9 mouse cellular contexts compared by ENCODE assay signal in the genomic region with DNA sequence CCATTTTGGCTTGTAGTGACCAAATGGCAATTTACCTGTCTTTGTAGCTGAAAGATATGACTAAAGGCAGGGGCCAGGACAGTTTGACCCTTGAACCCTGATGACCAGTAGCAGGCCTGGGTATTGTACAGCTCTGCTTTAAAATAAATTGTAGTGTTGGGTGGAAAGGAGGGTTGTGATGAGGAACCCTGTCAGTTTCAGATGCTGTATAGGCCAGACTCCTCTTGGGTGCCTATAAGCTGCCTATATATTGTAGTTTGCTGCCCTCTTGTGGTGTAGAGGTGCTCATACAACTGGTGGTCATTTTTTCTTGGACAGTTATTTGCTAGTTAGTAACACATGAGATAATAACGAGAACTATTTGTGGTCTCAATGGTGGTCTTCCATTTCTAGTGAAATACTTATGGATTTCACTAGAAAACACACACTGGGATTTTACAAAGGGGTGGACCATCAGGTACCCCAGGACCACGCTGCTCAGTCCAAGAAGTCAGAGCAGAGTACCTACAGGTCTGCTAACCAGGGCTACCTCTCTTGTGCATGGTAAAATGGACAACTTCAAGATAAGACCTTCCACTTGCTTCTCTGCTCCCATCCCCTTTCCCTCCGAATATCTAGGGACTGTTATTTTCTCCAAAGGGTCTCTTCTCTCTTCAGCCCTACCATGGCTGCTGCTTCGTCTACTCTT. TPM values are rescaled to one million over a fixed set of nuclear protein-coding genes. Genes with fewer than 3 reads are reported as not detected.
DNase-seq lines count a peak whose midpoint lies in the region; ATAC-seq and TF ChIP-seq lines count a peak whose summit lies in the region.
"Had no signal": no experiment of that assay in that cellular context is flagged by ENCODE, and none has a peak within 500 bp of the region (broad histone marks: within the 10 kb centered on the region; RNA-seq: fewer than 3 reads in every experiment).

No protein-coding gene starts in this region.

- 50% methylated on average over 4 of the region's 4 CpGs for WGBS in embryonic facial prominence, embryonic 14.5 days
- 51% methylated on average over 4 of the region's 4 CpGs for WGBS in large intestine, adult 2 months
- 47% methylated on average over 4 of the region's 4 CpGs for WGBS in lung, postnatal 0 days

- in situ Hi-C loops in ES-E14 (cut with MboI; ENCODE audit: low sequenced_read_pairs in 2 of 2, unreplicated experiment in 2 of 2): no loop called here

- ATAC-seq in embryonic facial prominence, embryonic 14.5 days (ENCODE audit: low read depth): peak; percentile 84
- ATAC-seq in hematopoietic stem cell, adult 5-6 weeks (replicated peaks in 1 of 2; ENCODE audit: insufficient read depth in 1 of 2, low FRiP score in 2 of 2, low TSS enrichment in 1 of 2, low read depth in 1 of 2, poor library complexity in 2 of 2, severe bottlenecking in 2 of 2): peak; percentile 72 to 76
- ATAC-seq in lung, postnatal 0 days: peak; percentile 44

- TF ChIP-seq POLR2A in brain, embryonic 14.5 days (IDR thresholded peaks at IDR 0.05; ENCODE audit: borderline replicate concordance, extremely low read depth, insufficient read depth, insufficient read length, poor library complexity, severe bottlenecking): no peak

- no peaks in the 10 kb centered on the region for H3K27me3 ChIP-seq in embryonic facial prominence, embryonic 14.5 days (replicated peaks; ENCODE audit: control insufficient read depth, insufficient read depth, low read length)
- H3K27me3 ChIP-seq in lung, postnatal 0 days (replicated peaks; ENCODE audit: insufficient read depth, low read length): no peaks in the 10 kb centered on the region
- H3K27me3 ChIP-seq: heart, embryonic 13.5 days had no signal

- peak; percentile 58 for DNase-seq in ES-E14 (ENCODE audit: low read depth, low spot score)
- peak; percentile 86 for DNase-seq in brain, embryonic 14.5 days (ENCODE audit: low read depth)
- DNase-seq in embryonic facial prominence, embryonic 14.5 days (ENCODE audit: low spot score): peak; percentile 90
- DNase-seq in large intestine, adult 2 months (ENCODE audit: low read depth, low spot score): peak; percentile 31
- DNase-seq in lung, postnatal 0 days (ENCODE audit: low spot score): peak; percentile 91
- peak; percentile 84 for DNase-seq in retina, postnatal 1 day
- DNase-seq in gastrocnemius, postnatal 10 days: no peak

- peaks cover 2% of the 10 kb centered on the region for H3K36me3 ChIP-seq in ES-E14 (ENCODE audit: control insufficient read depth, insufficient read depth, low read length, poor library complexity, severe bottlenecking)
- peaks cover 13% of the 10 kb centered on the region; the same call in 1 of the 2 replicates for H3K36me3 ChIP-seq in embryonic facial prominence, embryonic 14.5 days (ENCODE audit: control insufficient read depth, insufficient read depth, low read length)
- 0 out of 2 replicates have a peak, but pooled peaks cover 7% of the 10 kb centered on the region for H3K36me3 ChIP-seq in lung, postnatal 0 days (ENCODE audit: insufficient read depth, low read length)

- no peaks in the 10 kb centered on the region for H3K9me3 ChIP-seq in ES-E14 (ENCODE audit: control insufficient read depth, insufficient read depth, low read depth, low read length)
- no peaks in the 10 kb centered on the region for H3K9me3 ChIP-seq in embryonic facial prominence, embryonic 14.5 days (ENCODE audit: control insufficient read depth, low read length)
- H3K9me3 ChIP-seq in lung, postnatal 0 days (ENCODE audit: low read length): no peaks in the 10 kb centered on the region
- H3K9me3 ChIP-seq: heart, embryonic 13.5 days had no signal

- no peak for TF ChIP-seq EP300 in lung, postnatal 0 days (IDR thresholded peaks at IDR 0.05)

- peak; percentile 75; the same call in 1 of the 2 replicates for TF ChIP-seq CTCF in brain, embryonic 14.5 days (IDR thresholded peaks at IDR 0.05; ENCODE audit: borderline replicate concordance, extremely low read depth, insufficient read depth, insufficient read length)
- TF ChIP-seq CTCF in lung, postnatal 0 days (IDR thresholded peaks at IDR 0.05): peak; percentile 93

- H3K4me2 ChIP-seq in embryonic facial prominence, embryonic 14.5 days (ENCODE audit: low read depth, low read length): no peak overlapping the region
- H3K4me2 ChIP-seq in lung, postnatal 0 days (replicated peaks; ENCODE audit: low read depth, low read length): no peak overlapping the region
- H3K4me2 ChIP-seq: heart, embryonic 13.5 days had no signal

- no peak overlapping the region for H3K27ac ChIP-seq in ES-E14 (ENCODE audit: insufficient read depth, low read depth, low read length, poor library complexity, severe bottlenecking)
- no peak overlapping the region for H3K27ac ChIP-seq in embryonic facial prominence, embryonic 14.5 days (replicated peaks; ENCODE audit: low read depth, low read length)
- H3K27ac ChIP-seq in lung, postnatal 0 days (ENCODE audit: low read length): no peak overlapping the region
- H3K27ac ChIP-seq: heart, embryonic 13.5 days had no signal

- no peak overlapping the region for H3K4me3 ChIP-seq in ES-E14 (ENCODE audit: insufficient read depth in 1 of 2, low read depth in 1 of 2, low read length in 2 of 2, poor library complexity in 1 of 2, severe bottlenecking in 1 of 2)
- no peak overlapping the region for H3K4me3 ChIP-seq in embryonic facial prominence, embryonic 14.5 days (ENCODE audit: low read depth, low read length)
- H3K4me3 ChIP-seq in lung, postnatal 0 days (ENCODE audit: low read depth, low read length): no peak overlapping the region
- H3K4me3 ChIP-seq: heart, embryonic 13.5 days had no signal

- H3K9ac ChIP-seq in ES-E14 (ENCODE audit: insufficient read depth, low read depth, low read length, poor library complexity, severe bottlenecking): no peak overlapping the region
- H3K9ac ChIP-seq in embryonic facial prominence, embryonic 14.5 days (ENCODE audit: low read depth, low read length): no peak overlapping the region
- H3K9ac ChIP-seq in lung, postnatal 0 days (replicated peaks; ENCODE audit: low read depth): no peak overlapping the region
- H3K9ac ChIP-seq: heart, embryonic 13.5 days had no signal

- peaks cover 5 to 14% of the 10 kb centered on the region in 2 experiments; a peak in 1 of 4 replicates for H3K4me1 ChIP-seq in ES-E14 (ENCODE audit: control insufficient read depth in 2 of 2, insufficient read depth in 2 of 2, low read length in 2 of 2, poor library complexity in 1 of 2)
- H3K4me1 ChIP-seq in embryonic facial prominence, embryonic 14.5 days (ENCODE audit: control insufficient read depth, insufficient read depth, low read length): peaks cover 23% of the 10 kb centered on the region
- peaks cover 17% of the 10 kb centered on the region; the same call in 1 of the 2 replicates for H3K4me1 ChIP-seq in lung, postnatal 0 days (ENCODE audit: insufficient read depth, low read depth, low read length)

TF ChIP-seq in ES-E14, 5 proteins besides CTCF, POLR2A, EP300 and RAD21:
- TF ChIP-seq MAFK (IDR thresholded peaks at IDR 0.05; ENCODE audit: insufficient read depth, low read depth, low read length) (no peak), ZC3H11A (IDR thresholded peaks at IDR 0.05; ENCODE audit: borderline replicate concordance, low read depth, low read length) (peak; percentile 99), ZNF384 (IDR thresholded peaks at IDR 0.05; ENCODE audit: low read depth, low read length) (no peak)
TF ChIP-seq in ES-E14: peak in this region for 1.

RNA-seq across cellular contexts. Expression of gene Scgb1a1, which starts 22.6 kb away (rescaled TPM):
- total RNA-seq in ES-E14 (2012; rRNA removed): not detected in 2 replicates
- polyA plus RNA-seq in brain, embryonic 14.5 days (2012; rRNA removed): not detected in 2 replicates
- polyA plus RNA-seq in embryonic facial prominence, embryonic 14.5 days (2014; fragmentation: Nextera tagmentation; extraction: Ambion mirVana): not detected in 2 replicates
- total RNA-seq in hematopoietic stem cell, adult 5-6 weeks (2017): not detected in 2 replicates
- 0.45 and 1.1 TPM in 2 replicates for polyA plus RNA-seq in large intestine, adult 2 months (2012; rRNA removed)
- polyA plus RNA-seq in lung, postnatal 0 days (2015; fragmentation: Nextera tagmentation; extraction: Ambion mirVana): 26,192 and 26,425 TPM in 2 replicates
- under 1 TPM in 1 of 2 experiments, not detected in 1; 0.63 TPM for total RNA-seq in gastrocnemius, postnatal 10 days (2021)
- polyA plus RNA-seq: heart, embryonic 13.5 days had no signal

RNA-seq across cellular contexts. Expression of gene Asrgl1, which starts 25.1 kb away (rescaled TPM):
- 14.4 and 17.2 TPM in 2 replicates for total RNA-seq in ES-E14 (2012; rRNA removed)
- 6.8 and 12.3 TPM in 2 replicates for polyA plus RNA-seq in brain, embryonic 14.5 days (2012; rRNA removed)
- 10.8 and 13.7 TPM in 2 replicates for polyA plus RNA-seq in embryonic facial prominence, embryonic 14.5 days (2014; fragmentation: Nextera tagmentation; extraction: Ambion mirVana)
- total RNA-seq in hematopoietic stem cell, adult 5-6 weeks (2017): 35.4 TPM in 2 replicates
- polyA plus RNA-seq in large intestine, adult 2 months (2012; rRNA removed): 0.79 and 0.96 TPM in 2 replicates
- 5.9 and 7.9 TPM in 2 replicates for polyA plus RNA-seq in lung, postnatal 0 days (2015; fragmentation: Nextera tagmentation; extraction: Ambion mirVana)
- 10 to 100 TPM; 11.1 to 14.2 TPM for total RNA-seq in gastrocnemius, postnatal 10 days (2021)

Comparison
In these comparisons a context has a peak if more than half of its experiments do, and no peak if none do; other contexts are left out.
1. RNA of gene Scgb1a1, which starts 22.6 kb away (polyA plus RNA-seq): 26,192 to 26,425 TPM in lung, postnatal 0 days; 0.45 to 1.1 TPM in large intestine, adult 2 months, not detected in embryonic facial prominence, embryonic 14.5 days and not detected in brain, embryonic 14.5 days; every median in the first group is over 1,000 times any median in the second.
2. Peak in every context shown above with its lines, with median percentiles within 50 percentile points of each other: ATAC-seq.